Comparison of ENCODE assay signal across 9 mouse cellular contexts in genomic region chr7:64741333-64742307, GRCm38 (mm10).
DNase-seq lines count a peak whose midpoint lies in the region; ATAC-seq and TF ChIP-seq lines count a peak whose summit lies in the region.
"Had no signal": no experiment of that assay in that cellular context is flagged by ENCODE, and none has a peak within 500 bp of the region (broad histone marks: within the 10 kb centered on the region; RNA-seq: fewer than 3 reads in every experiment).

No protein-coding gene starts in this region.

- ATAC-seq in forebrain, postnatal 0 days: peak; percentile 95
- ATAC-seq in intestine, embryonic 15.5 days: peak; percentile 77
- no peak for ATAC-seq in activated CD4-positive, CD25-positive, alpha-beta regulatory T cell, adult 4 months

- DNase-seq in WW6 (ENCODE audit: low read depth, low spot score): peak; percentile 43
- peak; percentile 63 for DNase-seq in cerebellum, adult 11-12 months
- DNase-seq in forebrain, postnatal 0 days: peak; percentile 96
- DNase-seq in left cerebral cortex, adult 8-10 months (ENCODE audit: low spot score in 2 of 2): peak; percentile 59 to 82
- peak; percentile 89 for DNase-seq in midbrain, embryonic 10.5 days (ENCODE audit: low spot score)
- DNase-seq in right cerebral cortex, postnatal 4 days: peak; percentile 98

- WGBS in forebrain, postnatal 0 days: 23% methylated on average over 8 of the region's 8 CpGs
- WGBS in intestine, embryonic 15.5 days: 35% methylated on average over 8 of the region's 8 CpGs
- 38% methylated on average over 8 of the region's 8 CpGs for WGBS in midbrain, embryonic 10.5 days

- no peaks in the 10 kb centered on the region for H3K9me3 ChIP-seq in forebrain, postnatal 0 days (ENCODE audit: low read length)
- H3K9me3 ChIP-seq in intestine, embryonic 15.5 days: no peaks in the 10 kb centered on the region
- no peaks in the 10 kb centered on the region for H3K9me3 ChIP-seq in midbrain, embryonic 10.5 days (replicated peaks)

- no peak overlapping the region for H3K4me2 ChIP-seq in forebrain, postnatal 0 days (ENCODE audit: low read depth)
- H3K4me2 ChIP-seq in intestine, embryonic 15.5 days (replicated peaks): no peak overlapping the region

- peaks cover 45% of the 10 kb centered on the region for H3K36me3 ChIP-seq in forebrain, postnatal 0 days (ENCODE audit: insufficient read depth)
- H3K36me3 ChIP-seq in intestine, embryonic 15.5 days: no peaks in the 10 kb centered on the region
- H3K36me3 ChIP-seq in midbrain, embryonic 10.5 days: peaks cover 33% of the 10 kb centered on the region

- no peak overlapping the region for H3K9ac ChIP-seq in forebrain, postnatal 0 days
- no peak overlapping the region for H3K9ac ChIP-seq in intestine, embryonic 15.5 days

- no peaks in the 10 kb centered on the region for H3K4me1 ChIP-seq in forebrain, postnatal 0 days (ENCODE audit: insufficient read depth)
- no peaks in the 10 kb centered on the region for H3K4me1 ChIP-seq in intestine, embryonic 15.5 days (replicated peaks)
- peaks cover 30% of the 10 kb centered on the region for H3K4me1 ChIP-seq in midbrain, embryonic 10.5 days

- peak; percentile 99 for TF ChIP-seq CTCF in forebrain, postnatal 0 days (IDR thresholded peaks at IDR 0.05; ENCODE audit: low read depth)

- H3K4me3 ChIP-seq in forebrain, postnatal 0 days (ENCODE audit: low read depth, low read length): no peak overlapping the region
- no peak overlapping the region for H3K4me3 ChIP-seq in intestine, embryonic 15.5 days (replicated peaks)
- no peak overlapping the region for H3K4me3 ChIP-seq in midbrain, embryonic 10.5 days
- H3K4me3 ChIP-seq: myocyte had no signal

- H3K27ac ChIP-seq in forebrain, postnatal 0 days (ENCODE audit: low read depth, low read length): peak overlapping the region; percentile 50
- H3K27ac ChIP-seq in intestine, embryonic 15.5 days: no peak overlapping the region
- H3K27ac ChIP-seq in midbrain, embryonic 10.5 days (replicated peaks): no peak overlapping the region

- no peaks in the 10 kb centered on the region for H3K27me3 ChIP-seq in forebrain, postnatal 0 days (ENCODE audit: insufficient read depth, low read length)
- no peaks in the 10 kb centered on the region for H3K27me3 ChIP-seq in intestine, embryonic 15.5 days (replicated peaks)
- peaks cover 39% of the 10 kb centered on the region for H3K27me3 ChIP-seq in midbrain, embryonic 10.5 days (ENCODE audit: low read depth, poor library complexity, severe bottlenecking)

Comparison
In these comparisons a context has a peak if more than half of its experiments do, and no peak if none do; other contexts are left out.
1. DNase-seq: peak in every context shown above with its lines; median percentile 98 in right cerebral cortex, postnatal 4 days; 96 in forebrain, postnatal 0 days; 89 in midbrain, embryonic 10.5 days; 70 in left cerebral cortex, adult 8-10 months; 63 in cerebellum, adult 11-12 months; 43 in WW6.